Mouse (Mus musculus) cerebellum, adult 2 months (tissue): ENCODE measurements at regions not wholly inside any gene's neighbourhood (a gene's known extent, or its start where the extent isn't known, plus 50 kb on each side); places are given as distances from the start of the nearest gene placed in this dataset.

Experiments used
- CTCF ChIP-seq: fragments of 200-500 bp; IDR thresholded peaks from 2 replicates; pipeline ENCODE4 v1.5.1; 2011; ENCODE audit warnings: low read depth, mild to moderate bottlenecking, control low read depth, low read length, moderate library complexity, borderline replicate concordance; ENCODE audit not compliant: insufficient read depth
- POLR2A ChIP-seq: fragments of 200-500 bp; IDR thresholded peaks from 2 replicates; pipeline ENCODE4 v1.6.1; 2011; ENCODE audit warnings: low read length, control low read depth, borderline replicate concordance; ENCODE audit not compliant: insufficient read depth

GRCm38 (mm10) chr14:76822766-76823325 is 213.7 kb upstream of the Ccdc122 start:
- TF ChIP-seq CTCF (no peak), POLR2A (no peak)
